Mouse (Mus musculus) G1E-ER4 (cell line): ENCODE results near the gene Opcml. TPM values are rescaled to one million over a fixed set of nuclear protein-coding genes. Genes with fewer than 3 reads are reported as not detected.

Experiments used
- GATA1 ChIP-seq: IDR thresholded peaks from one replicate; pipeline ENCODE4 v1.8.0; 2012; ENCODE audit warnings: low read length, inconsistent platforms
- polyA plus RNA-seq: library from polyadenylated mRNA; stranded (reverse); fragments of >175 nt; gene quantifications from 2 replicates; pipeline ENCODE4 v1.2.3, GENCODE M21; 2012

Opcml gene
- polyA plus RNA-seq, 1 experiment, result not detected

GRCm38 (mm10) chr9:28281025-28281424, 490.4 kb downstream of the Opcml start:
- no peak for TF ChIP-seq GATA1

GRCm38 (mm10) chr9:28281571-28281970, 491.0 kb downstream of the Opcml start:
- no peak for TF ChIP-seq GATA1

- no peak for TF ChIP-seq GATA1
Observed at GRCm38 (mm10) chr9:28285016-28285415, 494.4 kb downstream of the Opcml start.

GRCm38 (mm10) chr9:28286384-28286783, 495.8 kb downstream of the Opcml start:
- no peak for TF ChIP-seq GATA1

- no peak for TF ChIP-seq GATA1
Observed at GRCm38 (mm10) chr9:28287485-28287884, 496.9 kb downstream of the Opcml start.

GRCm38 (mm10) chr9:28289696-28290330, 499.2 kb downstream of the Opcml start:
- no peak for TF ChIP-seq GATA1

GRCm38 (mm10) chr9:28303659-28304058, 513.1 kb downstream of the Opcml start:
- TF ChIP-seq GATA1, result no peak

- TF ChIP-seq GATA1, result no peak
Observed at GRCm38 (mm10) chr9:28306364-28307121, 516.0 kb downstream of the Opcml start.

- TF ChIP-seq GATA1, result no peak
Observed at GRCm38 (mm10) chr9:28307122-28307430, 516.5 kb downstream of the Opcml start.

GRCm38 (mm10) chr9:28307481-28308050, 517.0 kb downstream of the Opcml start:
- TF ChIP-seq GATA1, result no peak

- TF ChIP-seq GATA1, result no peak
Observed at GRCm38 (mm10) chr9:28317881-28318280, 527.3 kb downstream of the Opcml start.

- TF ChIP-seq GATA1, result no peak
Observed at GRCm38 (mm10) chr9:28319021-28319755, 528.6 kb downstream of the Opcml start.

- no peak for TF ChIP-seq GATA1
Observed at GRCm38 (mm10) chr9:28319802-28320201, 529.2 kb downstream of the Opcml start.

- TF ChIP-seq GATA1, result no peak
Observed at GRCm38 (mm10) chr9:28327985-28328384, 537.4 kb downstream of the Opcml start.

GRCm38 (mm10) chr9:28328434-28328833, 537.9 kb downstream of the Opcml start:
- no peak for TF ChIP-seq GATA1

- no peak for TF ChIP-seq GATA1
Observed at GRCm38 (mm10) chr9:28329477-28329876, 538.9 kb downstream of the Opcml start.

- no peak for TF ChIP-seq GATA1
Observed at GRCm38 (mm10) chr9:28336511-28337208, 546.1 kb downstream of the Opcml start.
